Mouse (Mus musculus) layer of hippocampus, postnatal 36 days (tissue): ENCODE measurements at regions not wholly inside any gene's neighbourhood (a gene's known extent, or its start where the extent isn't known, plus 50 kb on each side); places are given as distances from the start of the nearest gene placed in this dataset.

ENCODE experiments used
- DNase-seq, 2 experiments: peaks; one replicate each; pipeline ENCODE4 v3.0.0; 2022

DNA sequence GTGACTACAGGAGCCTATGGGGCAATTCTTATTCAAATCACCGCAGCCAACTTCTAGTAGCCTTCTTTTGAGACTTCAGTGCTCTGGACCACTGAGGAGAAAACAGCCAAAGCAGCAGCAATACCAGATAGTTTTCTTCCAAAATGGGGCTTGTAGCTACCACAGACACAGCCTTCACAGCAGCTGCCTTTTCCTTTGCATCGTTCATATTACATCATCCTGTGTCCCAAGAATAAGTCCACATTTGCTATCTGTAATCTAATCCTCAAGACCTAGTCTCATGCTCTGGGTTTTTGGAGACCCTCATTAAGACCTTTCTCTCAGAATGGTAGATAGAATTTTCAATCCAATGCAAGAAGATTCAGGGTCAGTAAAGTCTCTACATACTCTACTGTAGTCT, 258.2 kb upstream of the Rbms1 start:
- no peak for DNase-seq

DNA sequence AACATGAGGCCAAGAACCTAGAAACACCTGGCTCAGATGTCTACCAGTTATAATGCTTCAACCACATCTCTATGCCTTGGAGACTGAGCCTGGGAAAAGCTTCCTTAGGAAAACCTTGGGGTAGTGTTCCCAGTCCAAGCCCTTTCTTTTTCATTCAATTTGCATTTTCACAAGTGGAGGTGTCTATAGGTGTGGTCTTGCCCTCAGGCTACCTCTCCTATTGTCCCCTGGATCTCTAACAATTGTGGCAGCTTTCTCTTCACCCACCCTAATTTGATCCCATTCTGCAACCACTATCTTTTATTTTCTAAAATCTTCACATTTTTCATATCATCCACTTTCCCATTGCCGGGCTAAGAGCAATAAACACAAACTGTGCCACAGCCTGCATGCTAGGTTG, 251.0 kb upstream of the Rbms1 start:
- DNase-seq = no peak

DNA sequence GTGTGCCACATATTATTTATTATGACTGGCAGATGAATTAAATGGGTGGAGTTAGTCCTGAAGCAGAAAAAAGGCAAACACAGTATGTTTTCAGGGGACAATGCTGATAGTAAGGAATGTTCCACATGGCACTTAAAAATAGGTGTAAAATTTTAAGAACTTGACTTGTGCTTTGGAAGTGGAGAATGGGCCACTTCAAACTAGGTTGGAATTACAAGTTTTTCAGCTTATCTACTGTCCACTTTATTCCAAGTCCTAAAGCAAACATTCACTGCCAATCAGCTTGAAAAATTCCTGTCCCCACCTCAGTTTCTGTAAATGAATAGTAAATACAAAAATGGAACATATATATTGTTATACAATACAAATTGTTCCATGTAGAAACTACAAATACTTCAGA, 238.4 kb upstream of the Rbms1 start:
- no peak for DNase-seq

DNA sequence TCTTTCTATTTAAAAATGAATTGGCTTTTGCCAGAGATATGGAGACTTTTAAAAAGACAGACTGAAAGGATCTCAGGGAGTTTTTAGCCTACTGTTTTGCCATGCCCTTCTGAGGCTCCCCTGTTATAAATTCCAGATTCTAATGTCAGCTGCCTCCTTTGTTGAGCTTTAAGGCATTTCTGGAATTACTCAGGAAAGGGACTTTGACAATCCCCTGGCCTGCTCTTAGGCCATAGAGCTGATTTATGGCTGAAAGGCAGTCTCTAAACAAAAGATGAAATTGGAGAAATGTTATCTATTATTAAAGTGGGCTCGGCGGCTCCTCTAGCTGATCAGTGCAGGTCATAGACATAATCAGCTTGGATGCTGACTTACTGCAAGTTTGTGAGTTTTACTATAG, 231.0 kb upstream of the Rbms1 start:
- DNase-seq = no peak

DNA sequence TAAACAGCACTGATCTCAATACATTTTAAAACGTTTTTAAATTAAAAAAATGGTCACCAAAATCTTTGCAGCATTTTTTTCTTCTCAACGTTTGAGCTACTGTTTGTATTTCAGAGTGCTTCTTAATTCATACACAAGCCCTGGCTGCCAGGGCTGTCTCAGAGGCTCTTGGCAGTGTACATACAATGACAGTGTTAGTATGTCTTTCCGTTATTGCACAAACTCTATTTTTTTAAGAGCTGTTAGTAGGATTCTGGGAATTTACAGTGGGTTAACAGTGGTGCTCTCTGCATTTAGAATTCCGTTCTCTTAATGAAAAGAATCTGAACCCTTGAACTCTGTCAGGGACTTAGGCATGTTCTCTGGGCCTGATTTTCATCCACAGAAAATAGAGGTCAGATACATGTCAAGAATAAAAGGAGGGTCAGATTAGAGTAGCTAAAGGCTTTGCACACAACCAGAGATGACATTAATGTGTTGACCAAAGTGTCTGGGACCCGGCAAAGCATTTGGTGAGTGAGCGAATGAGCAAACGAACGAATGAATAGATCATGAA, 219.5 kb upstream of the Rbms1 start:
- DNase-seq = no peak

DNA sequence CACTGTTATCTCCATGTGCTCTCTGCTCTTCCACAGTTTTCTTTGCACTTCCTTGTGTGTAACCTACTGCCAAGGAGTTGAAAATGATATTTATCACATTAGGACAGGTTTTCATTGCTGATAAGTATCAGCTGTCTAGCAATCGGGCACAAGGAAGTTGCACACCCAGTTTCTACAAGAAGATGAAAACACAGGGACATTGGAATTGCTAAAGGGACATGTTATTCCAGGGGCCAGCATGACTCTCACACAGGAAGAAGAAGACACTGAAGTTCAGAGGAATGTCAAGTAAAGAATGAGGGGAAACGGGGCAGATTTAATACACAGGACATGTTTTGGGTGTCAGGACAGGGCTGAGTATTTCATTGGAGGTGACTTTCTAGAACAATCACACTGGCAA, 214.8 kb upstream of the Rbms1 start:
- DNase-seq = no peak

DNA sequence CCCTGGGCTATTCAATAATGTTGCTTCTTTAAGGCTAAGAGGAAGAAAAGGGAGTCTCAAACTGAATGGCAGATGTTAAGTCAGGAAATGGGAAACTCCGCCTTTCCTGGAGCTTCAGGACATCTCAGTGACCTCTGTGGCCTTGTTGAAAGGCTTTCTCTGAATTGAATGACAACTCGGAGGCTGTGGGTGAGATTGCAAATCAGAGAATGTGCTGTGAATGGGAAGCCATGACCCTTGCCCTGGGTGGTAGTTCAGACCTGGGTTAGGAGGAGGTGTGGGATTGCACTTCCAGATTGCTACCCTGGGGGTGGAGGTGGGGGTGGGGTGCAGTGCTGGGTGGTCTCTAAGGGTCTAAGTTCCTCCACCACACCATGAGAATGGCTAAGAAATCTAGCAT, 213.8 kb upstream of the Rbms1 start:
- DNase-seq = no peak

DNA sequence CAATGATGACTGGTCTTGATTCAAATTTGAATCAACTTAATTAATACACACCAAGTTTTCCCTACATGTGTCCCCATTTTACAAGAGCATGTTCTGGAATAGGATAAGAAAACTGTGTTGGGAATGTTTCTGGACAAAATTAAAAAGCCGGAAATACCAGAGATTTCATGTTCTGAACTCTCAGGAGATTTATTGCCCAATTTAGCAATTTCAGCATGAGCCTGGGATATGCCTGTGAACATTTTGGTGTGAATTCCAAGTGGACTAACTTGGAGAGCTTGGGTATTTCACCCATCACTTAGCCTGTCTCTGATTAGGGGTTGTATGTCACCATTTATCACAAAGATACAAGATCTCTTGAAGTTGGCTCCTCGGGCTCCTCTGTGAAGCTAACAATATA, 210.6 kb upstream of the Rbms1 start:
- no peak for DNase-seq

DNA sequence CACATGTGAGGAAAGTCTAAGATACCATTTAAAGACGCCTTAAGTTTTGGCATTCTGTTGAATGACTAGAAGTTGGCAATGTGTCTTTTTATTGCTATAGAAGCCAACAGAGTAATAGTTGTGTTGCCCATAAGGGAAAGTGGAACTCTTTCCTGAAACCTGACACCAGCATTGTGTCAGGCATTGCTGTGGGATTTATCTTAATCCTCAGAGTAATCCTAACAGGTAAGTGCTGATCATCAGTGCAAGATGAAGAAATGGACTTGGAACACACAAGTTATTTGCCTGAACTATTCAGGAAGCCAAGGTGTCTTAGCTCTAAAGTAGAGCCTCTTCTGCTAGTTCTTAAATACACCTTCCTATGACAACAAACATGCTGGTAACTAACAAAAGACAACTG, 198.3 kb upstream of the Rbms1 start:
- no peak for DNase-seq

DNA sequence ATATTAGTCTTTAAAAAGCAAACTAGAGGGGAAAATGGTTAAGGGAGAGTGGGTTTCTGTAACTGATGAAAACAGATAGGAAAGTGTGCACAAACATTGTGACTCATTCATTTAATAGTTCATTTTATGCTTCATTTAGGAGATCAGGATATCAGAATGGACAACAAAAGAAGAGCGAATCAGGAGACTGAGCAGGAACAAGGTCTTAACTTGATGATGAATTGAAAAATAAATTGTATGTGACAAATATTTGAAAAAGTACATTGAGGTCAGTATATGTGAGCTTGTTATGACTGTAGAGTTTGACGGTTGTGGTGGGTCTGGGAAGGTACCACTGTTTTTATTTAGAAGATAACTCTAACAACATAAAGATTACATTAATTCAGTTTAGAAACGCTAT, 196.8 kb upstream of the Rbms1 start:
- DNase-seq = no peak

DNA sequence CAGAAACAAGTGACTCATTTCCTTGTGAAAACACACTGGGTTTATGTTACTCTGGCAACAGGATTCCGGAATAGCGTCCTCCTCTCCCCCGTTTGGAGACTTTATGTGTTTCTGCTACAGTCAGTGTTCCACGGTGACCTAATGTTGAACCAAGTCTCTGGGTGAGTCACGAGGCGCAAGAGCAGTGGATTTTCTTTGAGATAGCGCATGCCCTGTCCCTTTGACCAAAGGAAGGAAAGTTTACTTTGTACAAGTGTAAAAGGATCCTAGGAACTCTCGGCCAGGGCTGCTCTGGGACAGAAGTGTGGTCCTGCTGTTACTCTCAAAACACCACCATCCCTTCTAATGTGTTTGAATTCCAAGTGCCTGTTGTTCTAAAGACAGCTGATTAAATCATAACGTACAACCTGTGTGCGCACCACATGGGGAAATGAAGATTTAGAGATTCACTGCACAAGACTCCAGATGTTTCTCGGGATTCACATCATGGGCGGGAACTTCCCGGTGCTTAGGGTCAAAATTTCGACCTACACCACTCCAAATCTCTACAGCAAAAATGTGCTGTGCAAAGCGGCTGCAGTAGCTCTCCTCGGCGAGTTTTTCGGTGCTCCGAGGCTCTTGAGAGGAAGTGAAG, 176.1 kb upstream of the Rbms1 start:
- DNase-seq = no peak

DNA sequence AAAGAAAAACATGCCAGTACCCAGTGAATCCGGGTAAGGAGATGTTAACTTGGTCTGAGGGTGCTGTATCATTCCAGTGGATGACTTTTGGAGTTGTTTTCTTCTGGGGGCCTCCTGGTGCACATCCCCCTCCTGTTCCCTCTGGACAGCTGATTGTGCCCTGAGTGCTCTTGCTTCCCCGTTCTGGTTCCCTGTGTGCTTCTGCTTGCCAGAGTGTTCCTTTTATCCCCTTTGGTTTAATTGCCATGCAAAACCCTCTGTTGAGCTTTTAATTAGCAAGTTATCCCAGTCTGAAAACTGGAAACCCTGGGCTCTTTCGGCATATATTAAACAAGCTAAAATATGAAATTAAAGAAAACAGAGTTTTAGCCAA, 175.6 kb upstream of the Rbms1 start:
- DNase-seq = no peak

DNA sequence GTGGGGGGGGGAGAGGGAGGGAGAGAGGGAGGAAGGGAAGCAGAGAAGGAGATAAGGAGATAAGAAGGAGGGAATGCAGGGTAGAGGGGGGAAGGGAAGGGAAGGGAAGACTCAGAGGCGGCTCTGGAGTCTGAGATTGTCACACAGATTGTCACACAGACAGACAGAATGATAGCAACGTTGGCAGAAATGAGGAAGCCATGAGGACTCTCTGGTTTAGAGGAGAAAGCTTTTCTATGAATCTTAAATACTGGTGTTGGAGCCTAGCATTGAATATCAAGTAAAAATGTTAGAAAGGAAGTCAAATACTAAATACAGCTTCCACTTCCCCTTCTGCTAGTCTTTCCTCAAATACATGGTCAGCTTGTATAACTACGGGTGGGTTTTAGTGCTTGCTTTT, 174.4 kb upstream of the Rbms1 start:
- no peak for DNase-seq

DNA sequence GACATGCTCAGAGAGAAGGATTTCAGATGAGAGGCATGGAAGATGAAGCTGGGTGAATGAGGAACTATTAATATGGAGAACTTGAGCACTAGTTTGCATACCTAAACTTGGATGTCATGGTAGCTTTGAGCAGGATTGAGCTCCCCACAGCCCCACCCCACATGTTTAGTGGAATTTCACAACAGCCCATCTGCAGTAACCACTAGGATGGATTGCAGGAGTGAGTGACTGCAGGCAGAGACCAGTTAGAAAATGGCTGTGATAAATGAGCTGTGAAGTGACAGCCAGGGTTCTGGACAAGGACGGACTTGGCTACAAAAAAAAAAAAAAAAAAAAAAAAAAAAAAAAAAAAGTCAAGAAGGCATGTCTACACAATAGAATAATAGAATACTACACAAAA, 173.9 kb upstream of the Rbms1 start:
- DNase-seq = no peak

DNA sequence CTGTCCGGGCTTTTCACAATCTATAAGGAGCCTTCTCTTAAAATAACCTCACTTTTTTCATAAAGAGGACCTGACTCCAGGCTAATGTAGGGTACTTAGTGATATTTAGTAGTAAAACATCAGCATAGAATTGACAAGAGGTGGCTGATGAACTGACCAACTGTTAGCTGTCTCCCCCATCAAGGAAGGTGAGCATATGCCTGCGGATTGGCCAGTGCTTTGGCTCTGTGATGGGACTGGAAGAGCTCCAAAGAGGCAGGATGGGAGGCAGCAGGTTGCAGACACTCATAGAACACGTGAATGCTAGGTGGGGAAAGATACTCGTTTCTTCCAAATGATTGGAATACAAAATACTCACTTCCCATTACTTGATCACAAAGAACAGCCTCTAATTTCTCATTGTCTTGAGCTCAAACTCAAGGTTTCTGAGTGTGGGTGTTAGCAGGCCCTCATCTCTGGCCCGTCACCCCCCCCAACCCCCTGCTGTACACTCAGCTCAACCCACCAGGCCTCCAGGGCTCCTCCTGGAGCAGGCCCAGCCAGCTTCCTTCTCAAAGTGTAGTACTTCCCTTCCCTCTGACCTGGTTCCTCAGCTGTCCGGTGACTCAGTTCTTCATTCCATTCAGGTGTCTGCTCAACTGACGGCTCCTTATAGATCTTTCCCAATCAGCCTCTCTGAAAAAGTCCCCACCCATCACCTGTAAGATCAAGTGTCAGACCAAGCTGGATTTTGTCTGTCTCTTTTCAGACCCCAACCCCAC, 160.2 kb upstream of the Rbms1 start:
- DNase-seq = no peak

DNA sequence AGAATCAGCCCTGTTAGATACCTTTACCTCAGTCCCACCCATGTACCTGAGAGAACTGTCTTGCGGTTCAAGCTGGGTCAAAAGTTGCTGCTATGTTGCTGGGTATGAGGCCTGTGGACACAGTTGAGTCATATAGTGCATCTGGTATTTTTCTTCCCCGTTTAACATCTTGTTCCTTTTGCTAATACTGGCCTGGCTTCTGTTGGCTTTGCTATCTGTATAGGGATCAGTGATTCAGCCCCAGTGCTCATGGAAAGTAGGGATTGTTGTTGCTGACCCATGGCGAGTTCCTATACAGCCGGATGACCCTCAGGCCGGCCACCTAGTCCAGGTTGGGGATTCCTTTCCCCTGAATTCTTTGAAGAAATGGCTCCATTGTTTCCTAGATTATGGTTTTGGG, 158.3 kb upstream of the Rbms1 start:
- no peak for DNase-seq

DNA sequence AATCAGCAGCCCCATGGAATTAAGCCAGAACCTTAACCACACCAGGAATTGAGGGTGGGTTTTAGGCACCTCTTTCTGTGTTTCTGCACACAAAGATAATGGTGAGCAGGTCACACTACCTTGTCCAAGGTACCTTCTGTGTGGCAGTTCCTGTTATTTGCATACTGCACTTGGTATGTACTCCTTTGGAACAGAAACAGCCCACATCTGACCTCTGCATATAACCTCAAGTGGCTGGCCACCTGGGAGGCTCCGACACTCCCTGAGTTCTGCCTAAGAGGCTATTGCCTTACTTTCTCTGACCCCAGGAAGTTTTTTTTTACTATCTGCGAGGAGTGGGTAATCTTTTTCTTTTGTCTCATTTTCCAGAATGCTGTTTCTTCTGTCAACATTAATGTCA, 151.6 kb upstream of the Rbms1 start:
- DNase-seq = no peak

DNA sequence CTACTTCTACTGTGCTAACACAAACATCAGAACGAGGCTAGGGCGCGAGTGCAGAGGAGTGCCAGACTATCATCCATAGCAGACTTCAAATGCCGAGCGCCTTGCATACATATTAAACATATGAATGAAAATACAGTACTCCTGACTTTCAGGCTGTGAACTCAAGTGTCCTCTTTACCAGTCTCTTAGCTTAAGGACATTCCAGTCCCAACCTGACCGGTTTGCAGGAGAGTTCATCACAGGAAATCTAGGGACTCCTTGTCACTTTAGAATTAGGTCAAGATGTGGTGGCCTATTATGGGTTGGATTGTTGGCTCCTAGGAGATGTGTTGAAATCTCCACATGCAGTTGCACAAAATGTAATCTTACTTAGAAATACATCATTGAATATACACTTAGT, 150.9 kb upstream of the Rbms1 start:
- DNase-seq = no peak

DNA sequence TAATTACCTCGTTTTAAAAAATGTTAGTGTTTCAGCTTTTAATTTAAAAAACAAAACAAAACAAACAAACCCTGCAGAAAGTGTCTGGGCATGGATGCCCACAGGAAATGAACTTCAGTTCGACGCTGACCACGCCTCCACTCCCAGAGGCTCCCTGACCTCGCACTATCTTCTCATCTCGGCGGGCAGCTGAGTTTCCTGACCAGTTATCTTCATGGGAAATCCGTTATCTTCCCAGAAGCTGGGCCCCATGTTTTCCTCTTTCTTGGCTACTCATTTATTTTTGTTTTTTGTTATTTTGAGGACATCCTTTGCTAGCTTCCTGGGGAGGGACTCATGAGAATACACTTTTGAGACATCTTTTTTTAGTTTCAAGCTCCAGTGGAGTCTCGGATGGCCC, 147.6 kb upstream of the Rbms1 start:
- DNase-seq = no peak

DNA sequence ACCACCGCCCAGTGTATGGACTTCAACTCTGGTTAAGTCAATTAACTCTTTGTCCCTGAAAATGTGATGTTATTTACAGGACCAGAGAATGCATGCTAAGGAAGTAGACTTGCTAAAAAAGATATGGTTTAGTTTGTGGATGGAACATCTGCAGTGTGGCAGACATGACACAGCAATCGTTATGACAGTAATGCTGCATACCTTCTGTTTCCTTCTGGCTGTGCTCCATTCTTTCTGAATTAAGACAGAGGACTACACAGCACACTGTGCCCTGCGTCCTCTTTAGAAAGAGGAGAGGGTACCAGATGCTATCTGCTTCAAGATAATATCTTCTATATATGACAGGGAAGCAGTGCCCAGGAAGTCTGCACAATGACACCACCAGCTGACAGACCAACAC, 146.6 kb upstream of the Rbms1 start:
- DNase-seq = no peak

DNA sequence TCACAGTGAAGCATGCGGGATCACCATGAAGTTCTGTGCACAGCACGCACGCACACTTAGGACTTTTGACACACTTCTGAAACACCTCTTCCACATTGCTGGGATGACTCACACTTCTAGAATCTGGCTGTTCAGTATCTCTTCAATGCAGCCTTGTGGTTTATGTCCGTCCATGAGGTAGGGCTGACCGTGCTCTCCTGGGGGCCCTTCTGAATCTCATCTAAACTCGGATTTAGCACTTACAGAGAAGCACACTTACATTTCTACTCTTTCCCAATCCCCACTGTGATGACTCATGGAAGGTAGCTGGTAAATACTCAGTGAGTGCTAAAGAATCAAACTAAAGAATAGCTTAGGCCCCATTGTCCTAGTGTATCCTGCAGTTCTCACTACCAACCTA, 142.2 kb upstream of the Rbms1 start:
- DNase-seq = no peak

DNA sequence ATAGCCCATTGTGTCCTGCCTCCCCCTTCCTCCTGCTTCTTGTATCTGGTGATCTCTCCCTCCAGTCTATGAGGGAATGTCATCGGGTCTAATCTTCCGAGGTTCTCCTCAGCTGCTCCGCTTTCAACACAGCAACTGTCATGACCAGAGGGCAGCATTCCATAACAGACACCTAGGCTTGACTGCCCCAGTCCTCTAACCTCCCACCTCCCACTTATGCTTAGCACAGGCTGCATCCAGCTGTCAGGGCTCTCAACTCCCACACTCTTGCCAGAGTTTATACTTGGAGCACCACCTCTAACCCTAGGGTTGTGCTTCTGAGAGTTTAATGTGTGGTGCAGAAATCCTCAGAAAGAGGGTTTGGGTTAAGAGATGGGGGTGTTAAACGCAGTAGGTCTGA, 137.9 kb upstream of the Rbms1 start:
- DNase-seq = no peak

DNA sequence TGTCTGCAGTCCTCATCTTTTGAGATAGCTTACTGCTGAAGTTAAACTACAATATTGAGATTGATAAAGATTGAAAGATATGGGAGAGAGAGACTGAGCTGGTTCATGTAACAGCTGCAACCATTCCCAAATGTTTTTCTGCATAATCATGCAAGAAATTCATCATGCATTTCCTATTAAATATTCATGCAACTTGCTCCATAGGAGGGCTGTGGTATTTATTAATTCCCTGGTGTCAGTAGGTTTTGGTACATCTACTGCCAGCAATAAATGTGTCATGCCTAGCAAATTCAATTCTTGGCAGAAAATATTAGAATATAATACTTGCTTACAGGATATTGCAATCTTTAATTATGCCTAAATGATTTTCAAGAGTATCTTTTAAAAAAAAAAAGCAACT, 125.5 kb upstream of the Rbms1 start:
- no peak for DNase-seq

DNA sequence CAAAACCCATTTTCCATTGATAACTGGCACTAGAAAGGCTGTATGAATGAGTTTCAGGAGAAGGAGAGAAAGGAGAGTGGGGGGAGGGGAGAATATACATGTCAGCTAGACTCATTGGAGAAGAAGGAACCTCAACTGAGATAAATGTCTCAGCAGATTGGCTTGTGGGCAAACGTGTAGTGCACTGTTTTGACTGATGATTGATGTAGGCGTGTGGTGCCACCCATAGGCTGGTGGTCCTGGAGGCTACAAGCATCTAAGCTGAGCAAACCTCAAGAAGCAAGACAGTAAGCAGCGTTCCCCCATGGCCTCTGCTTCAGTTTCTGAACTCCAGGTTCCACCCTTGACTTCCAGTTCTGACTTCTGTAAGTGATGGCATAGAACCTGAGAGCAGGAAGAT, 121.8 kb upstream of the Rbms1 start:
- no peak for DNase-seq

DNA sequence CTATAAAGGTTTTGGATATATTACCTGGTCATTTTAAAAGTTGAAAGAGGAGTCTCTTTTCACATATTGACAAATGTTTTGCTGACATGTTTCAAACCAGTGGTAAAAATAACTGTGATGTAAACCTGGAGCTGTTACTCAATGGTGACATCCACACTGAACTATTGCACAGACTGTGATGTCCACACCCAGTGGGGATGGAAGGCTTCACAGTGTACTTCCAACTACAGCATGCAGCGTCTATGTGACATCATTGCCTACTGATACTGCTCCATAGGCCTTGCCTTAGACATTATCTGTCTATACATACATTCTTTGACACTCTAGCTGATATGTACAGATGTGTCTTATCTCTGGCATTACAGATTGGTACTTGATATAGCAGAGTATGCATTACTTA, 120.1 kb upstream of the Rbms1 start:
- no peak for DNase-seq
